Mouse (Mus musculus): ENCODE results near the gene Alg9. TPM values are rescaled to one million over a fixed set of nuclear protein-coding genes. Genes with fewer than 3 reads are reported as not detected.

Alg9 gene
- total and polyA plus RNA-seq, 3 experiments = 26.8 to 27.8 (median 27.1) TPM

GRCm38 (mm10) chr9:50886870-50887269 lies 112.1 kb downstream of the Alg9 start:
- DNase-seq = no peak

- DNase-seq = peak; percentile 23
Measured at GRCm38 (mm10) chr9:50887351-50887750, 112.5 kb downstream of the Alg9 start.

GRCm38 (mm10) chr9:50889211-50889610 lies 114.4 kb downstream of the Alg9 start:
- DNase-seq = no peak

GRCm38 (mm10) chr9:50889964-50890363 lies 115.1 kb downstream of the Alg9 start:
- no peak for DNase-seq

- DNase-seq = no peak
Measured at GRCm38 (mm10) chr9:50890494-50891090, 115.8 kb downstream of the Alg9 start.

Other genes with a start within 250 kb of the Alg9 start
- 10 to 100 TPM; 59.5 to 72.8 TPM for gene Pts, start 246.3 kb upstream of the Alg9 start, total RNA-seq (2021)
- gene Pts, start 246.3 kb upstream of the Alg9 start, polyA plus RNA-seq (2012; rRNA removed) = 22.7 and 26.8 TPM in 2 replicates
- 1 to 10 TPM; 6.1 to 6.7 TPM for gene Il18, start 220.2 kb upstream of the Alg9 start, total RNA-seq (2021)
- gene Il18, start 220.2 kb upstream of the Alg9 start, polyA plus RNA-seq (2012; rRNA removed) = 1.6 and 2.1 TPM in 2 replicates
- gene Bco2, start 219.8 kb upstream of the Alg9 start, total RNA-seq (2021) = 1 to 10 TPM; 4.5 to 5.0 TPM
- 0.10 and 0.16 TPM in 2 replicates for gene Bco2, start 219.8 kb upstream of the Alg9 start, polyA plus RNA-seq (2012; rRNA removed)
- not detected for gene Tex12, start 213.7 kb upstream of the Alg9 start, total RNA-seq (2021)
- gene Tex12, start 213.7 kb upstream of the Alg9 start, polyA plus RNA-seq (2012; rRNA removed) = not detected in 2 replicates
- 100 to 1,000 TPM; 249 to 334 TPM for gene Sdhd, start 171.2 kb upstream of the Alg9 start, total RNA-seq (2021)
- gene Sdhd, start 171.2 kb upstream of the Alg9 start, polyA plus RNA-seq (2012; rRNA removed) = 248 and 267 TPM in 2 replicates
- 100 to 1,000 TPM; 213 to 216 TPM for gene Timm8b, start 171.1 kb upstream of the Alg9 start, total RNA-seq (2021)
- gene Timm8b, start 171.1 kb upstream of the Alg9 start, polyA plus RNA-seq (2012; rRNA removed) = 33.0 and 58.2 TPM in 2 replicates
- gene Pih1d2, start 157.7 kb upstream of the Alg9 start, total RNA-seq (2021) = 1 to 10 TPM; 1.2 to 3.4 TPM
- gene Pih1d2, start 157.7 kb upstream of the Alg9 start, polyA plus RNA-seq (2012; rRNA removed) = 0.26 and 0.38 TPM in 2 replicates
- gene Nkapd1, start 157.6 kb upstream of the Alg9 start, total RNA-seq (2021) = 10 to 100 TPM; 20.9 to 26.8 TPM
- gene Nkapd1, start 157.6 kb upstream of the Alg9 start, polyA plus RNA-seq (2012; rRNA removed) = 6.8 and 7.3 TPM in 2 replicates
- gene Dlat, start 115.2 kb upstream of the Alg9 start, total RNA-seq (2021) = 100 to 1,000 TPM; 152 to 160 TPM
- 30.1 and 32.5 TPM in 2 replicates for gene Dlat, start 115.2 kb upstream of the Alg9 start, polyA plus RNA-seq (2012; rRNA removed)
- 1 to 10 TPM; 5.2 to 8.9 TPM for gene Dixdc1, start 35.5 kb upstream of the Alg9 start, total RNA-seq (2021)
- 1.7 and 1.8 TPM in 2 replicates for gene Dixdc1, start 35.5 kb upstream of the Alg9 start, polyA plus RNA-seq (2012; rRNA removed)
- gene 2310030G06Rik, start 28.5 kb upstream of the Alg9 start, total RNA-seq (2021) = 1 to 10 TPM; 4.3 to 6.1 TPM
- gene 2310030G06Rik, start 28.5 kb upstream of the Alg9 start, polyA plus RNA-seq (2012; rRNA removed) = 1.5 and 1.7 TPM in 2 replicates
- 10 to 100 TPM; 28.6 to 46.1 TPM for gene Cryab, start 23.7 kb upstream of the Alg9 start, total RNA-seq (2021)
- 67.3 and 78.0 TPM in 2 replicates for gene Cryab, start 23.7 kb upstream of the Alg9 start, polyA plus RNA-seq (2012; rRNA removed)
- 1 to 10 TPM; 1.2 to 3.6 TPM for gene Hspb2, start 22.7 kb upstream of the Alg9 start, total RNA-seq (2021)
- 9.2 and 10.2 TPM in 2 replicates for gene Hspb2, start 22.7 kb upstream of the Alg9 start, polyA plus RNA-seq (2012; rRNA removed)
- gene Fdxacb1, start 6.8 kb upstream of the Alg9 start, total RNA-seq (2021) = 1 to 10 TPM; 5.7 to 5.8 TPM
- gene Fdxacb1, start 6.8 kb upstream of the Alg9 start, polyA plus RNA-seq (2012; rRNA removed) = 2.1 and 2.7 TPM in 2 replicates
- gene 1110032A03Rik, start 501 bp downstream of the Alg9 start, total RNA-seq (2021) = 10 to 100 TPM; 47.8 to 63.4 TPM
- 29.4 and 29.7 TPM in 2 replicates for gene 1110032A03Rik, start 501 bp downstream of the Alg9 start, polyA plus RNA-seq (2012; rRNA removed)
- gene Ppp2r1b, start 70.3 kb downstream of the Alg9 start, total RNA-seq (2021) = 10 to 100 TPM; 38.4 to 44.4 TPM
- 6.4 and 8.2 TPM in 2 replicates for gene Ppp2r1b, start 70.3 kb downstream of the Alg9 start, polyA plus RNA-seq (2012; rRNA removed)
- 100 to 1,000 TPM; 107 to 108 TPM for gene Sik2, start 234.1 kb downstream of the Alg9 start, total RNA-seq (2021)
- 81.4 and 146 TPM in 2 replicates for gene Sik2, start 234.1 kb downstream of the Alg9 start, polyA plus RNA-seq (2012; rRNA removed)

All from adrenal gland, adult 2 months (tissue).